Mouse (Mus musculus): ENCODE measurements around the gene Prdm1.

Gene Prdm1

DNA sequence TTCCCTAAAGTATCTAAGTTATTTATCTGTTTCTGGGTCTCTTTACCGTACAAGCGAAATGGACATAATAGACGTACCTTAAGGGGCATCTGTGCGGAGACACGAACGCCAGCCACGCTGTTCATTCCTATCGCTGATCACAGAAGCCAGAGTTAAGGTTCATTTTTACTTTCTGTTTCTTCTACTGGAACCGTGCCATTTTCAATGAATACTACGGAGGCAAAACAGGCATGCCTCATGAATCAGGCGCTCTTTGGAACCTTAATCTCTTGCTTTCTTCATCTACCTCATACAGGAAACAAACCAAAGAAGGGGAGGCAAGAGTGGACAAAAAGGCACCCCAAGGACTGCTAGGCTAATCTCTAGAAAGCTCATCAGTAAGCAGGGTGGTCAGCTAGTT, 100.9 kb downstream of the Prdm1 start:
- TF ChIP-seq GATA4 (IDR thresholded peaks at IDR 0.05; ENCODE audit: insufficient replicate concordance, low read length): no peak

GRCm38 (mm10) chr10:44425013-44425412, 103.3 kb downstream of the Prdm1 start:
- no peak for TF ChIP-seq GATA4 (IDR thresholded peaks at IDR 0.05; ENCODE audit: insufficient replicate concordance, low read length)

DNA sequence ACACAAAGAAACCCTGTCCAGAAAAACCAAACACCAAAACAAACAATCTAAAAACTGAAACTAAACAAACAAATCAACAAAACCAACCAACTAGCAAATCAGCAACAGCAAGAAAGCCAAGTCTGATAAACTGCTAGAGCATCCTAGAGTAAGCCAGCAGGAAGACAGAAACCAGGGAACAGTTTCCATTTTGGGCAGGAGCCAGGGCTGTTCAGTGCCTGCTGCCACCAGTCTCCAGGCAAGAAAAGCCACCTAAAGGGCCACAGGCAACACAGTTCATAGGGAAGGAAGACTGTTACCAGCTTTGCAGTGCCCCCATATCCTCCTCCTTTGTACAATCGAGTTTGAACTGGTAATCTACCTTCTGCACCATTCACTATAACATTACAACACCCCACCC, 106.4 kb downstream of the Prdm1 start:
- TF ChIP-seq GATA4 (IDR thresholded peaks at IDR 0.05; ENCODE audit: insufficient replicate concordance, low read length): no peak

DNA sequence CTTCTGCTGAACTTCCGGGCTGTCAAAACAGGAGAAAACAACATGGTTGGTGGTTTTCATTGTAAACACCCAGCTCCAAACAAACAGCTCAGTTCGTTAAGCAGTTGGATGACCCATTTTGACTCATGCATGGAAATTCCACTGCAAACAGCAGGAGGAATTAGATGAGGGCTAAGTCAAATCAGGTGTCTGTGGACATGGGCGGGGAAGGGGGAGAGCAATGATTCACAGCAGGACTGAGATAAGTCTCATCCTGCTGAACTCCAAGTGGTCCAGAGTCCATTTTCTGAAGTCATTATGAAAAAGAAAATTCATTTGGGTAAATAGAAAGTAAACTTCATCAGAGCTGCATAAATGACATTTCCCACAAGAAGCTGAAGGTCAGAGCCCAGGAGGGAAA, 108.1 kb downstream of the Prdm1 start:
- no peak for TF ChIP-seq GATA4 (IDR thresholded peaks at IDR 0.05; ENCODE audit: insufficient replicate concordance, low read length)

GRCm38 (mm10) chr10:44418901-44419300, 109.4 kb downstream of the Prdm1 start:
- no peak for TF ChIP-seq GATA4 (IDR thresholded peaks at IDR 0.05; ENCODE audit: insufficient replicate concordance, low read length)

DNA sequence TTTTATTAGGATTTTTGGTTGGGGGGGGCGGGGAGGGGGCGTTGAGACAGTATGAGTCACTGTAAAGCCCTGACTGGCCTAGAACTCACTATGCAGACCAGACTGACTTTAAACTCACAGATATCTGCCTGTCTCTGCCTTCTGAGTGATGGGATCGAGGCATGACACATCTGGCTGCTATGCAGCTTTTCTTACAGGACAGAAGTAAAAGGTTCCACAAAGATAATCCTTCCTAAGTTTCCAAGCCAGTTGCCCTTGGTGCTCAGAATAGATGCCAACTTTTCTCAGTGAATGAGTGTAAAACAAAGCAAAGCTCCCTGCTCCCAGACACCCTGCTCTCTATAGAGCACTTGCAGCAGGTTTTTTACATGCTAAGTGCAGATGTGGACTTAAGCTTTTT, 112.7 kb downstream of the Prdm1 start:
- TF ChIP-seq GATA4 (IDR thresholded peaks at IDR 0.05; ENCODE audit: insufficient replicate concordance, low read length): no peak

GRCm38 (mm10) chr10:44409958-44410357, 118.3 kb downstream of the Prdm1 start:
- TF ChIP-seq GATA4 (IDR thresholded peaks at IDR 0.05; ENCODE audit: insufficient replicate concordance, low read length): no peak

DNA sequence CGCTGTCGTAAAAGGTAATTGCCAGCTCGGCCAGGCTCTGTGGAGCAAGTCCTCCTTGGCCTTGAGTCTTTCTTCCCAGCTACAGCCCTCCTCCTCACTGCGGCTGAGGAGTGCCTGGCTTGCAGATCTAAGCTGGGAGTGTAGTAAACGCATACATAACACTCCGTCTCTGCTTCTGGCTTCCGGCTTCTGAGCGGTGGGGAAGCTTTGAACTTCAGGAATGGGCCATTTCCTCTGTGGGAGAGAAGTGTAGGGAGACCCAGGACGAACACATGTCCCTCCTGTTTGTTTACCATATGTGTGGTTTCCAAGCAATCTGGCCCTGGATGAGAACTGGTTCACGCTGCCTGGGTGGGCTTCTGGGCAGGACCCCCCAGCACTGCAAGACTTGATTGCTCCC, 119.2 kb downstream of the Prdm1 start:
- no peak for TF ChIP-seq GATA4 (IDR thresholded peaks at IDR 0.05; ENCODE audit: insufficient replicate concordance, low read length)

DNA sequence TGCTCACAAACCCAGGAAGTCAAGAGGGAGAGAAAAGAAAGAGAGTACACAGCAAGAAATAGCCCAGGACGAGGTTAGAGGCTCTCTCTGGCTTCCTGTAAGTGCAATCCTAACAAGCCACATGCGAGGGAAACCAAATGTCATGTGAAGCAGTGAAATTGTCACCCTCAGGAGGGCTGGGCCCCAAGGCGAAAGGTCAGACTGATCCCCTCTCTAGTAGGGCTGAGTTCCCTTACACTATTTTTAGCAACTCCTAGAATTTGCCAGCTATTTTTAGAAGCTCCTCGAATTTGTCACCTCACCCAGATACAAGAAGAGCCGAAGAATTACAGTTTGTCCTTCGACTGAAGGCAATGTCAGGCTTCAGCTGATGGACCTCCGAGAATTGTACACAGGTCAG, 124.9 kb downstream of the Prdm1 start:
- no peak for TF ChIP-seq GATA4 (IDR thresholded peaks at IDR 0.05; ENCODE audit: insufficient replicate concordance, low read length)

- no peak for TF ChIP-seq GATA4 (IDR thresholded peaks at IDR 0.05; ENCODE audit: insufficient replicate concordance, low read length)
Measured at GRCm38 (mm10) chr10:44401600-44401999, 126.7 kb downstream of the Prdm1 start.

DNA sequence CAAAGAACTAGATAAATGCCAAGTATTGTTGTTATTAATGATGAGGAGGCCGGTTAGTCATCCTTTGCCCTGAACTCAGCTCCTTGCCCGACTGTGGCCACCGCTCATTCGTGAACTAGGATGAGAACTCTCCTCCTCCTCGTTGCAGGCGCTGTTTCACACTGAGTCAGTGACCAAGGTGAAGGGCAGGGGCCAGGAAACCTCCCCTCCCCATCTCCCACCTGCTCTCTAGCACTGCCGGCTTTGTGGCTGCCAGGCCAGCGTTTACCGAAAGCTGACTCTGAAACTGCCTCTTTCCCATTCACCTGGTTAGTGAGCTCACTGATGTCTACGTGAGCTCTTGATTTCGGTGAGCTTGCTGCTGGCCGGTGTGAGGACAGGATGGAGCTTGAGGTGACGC, 127.7 kb downstream of the Prdm1 start:
- TF ChIP-seq GATA4 (IDR thresholded peaks at IDR 0.05; ENCODE audit: insufficient replicate concordance, low read length): no peak

- TF ChIP-seq GATA4 (IDR thresholded peaks at IDR 0.05; ENCODE audit: insufficient replicate concordance, low read length): no peak
Measured at GRCm38 (mm10) chr10:44400119-44400518, 128.2 kb downstream of the Prdm1 start.

DNA sequence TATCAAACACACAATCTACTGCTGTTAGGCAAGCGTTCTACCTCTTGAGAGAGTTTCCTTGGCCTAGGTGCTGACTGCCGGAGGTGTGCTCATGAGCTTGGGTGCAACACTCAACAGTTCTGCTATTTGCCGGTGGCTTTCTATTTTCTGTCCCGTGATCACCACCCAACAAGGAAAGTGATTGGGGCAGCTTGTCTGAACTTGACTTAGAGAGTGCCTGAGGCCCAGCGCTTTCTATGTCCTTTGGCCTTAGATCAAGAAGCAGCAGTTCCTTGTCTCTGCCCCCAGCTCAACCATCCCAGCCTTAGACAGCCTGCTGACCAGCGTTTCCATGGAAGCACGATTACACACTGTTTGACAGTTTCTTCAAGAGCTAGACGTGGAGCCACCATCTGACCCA, 135.4 kb downstream of the Prdm1 start:
- no peak for TF ChIP-seq GATA4 (IDR thresholded peaks at IDR 0.05; ENCODE audit: insufficient replicate concordance, low read length)

DNA sequence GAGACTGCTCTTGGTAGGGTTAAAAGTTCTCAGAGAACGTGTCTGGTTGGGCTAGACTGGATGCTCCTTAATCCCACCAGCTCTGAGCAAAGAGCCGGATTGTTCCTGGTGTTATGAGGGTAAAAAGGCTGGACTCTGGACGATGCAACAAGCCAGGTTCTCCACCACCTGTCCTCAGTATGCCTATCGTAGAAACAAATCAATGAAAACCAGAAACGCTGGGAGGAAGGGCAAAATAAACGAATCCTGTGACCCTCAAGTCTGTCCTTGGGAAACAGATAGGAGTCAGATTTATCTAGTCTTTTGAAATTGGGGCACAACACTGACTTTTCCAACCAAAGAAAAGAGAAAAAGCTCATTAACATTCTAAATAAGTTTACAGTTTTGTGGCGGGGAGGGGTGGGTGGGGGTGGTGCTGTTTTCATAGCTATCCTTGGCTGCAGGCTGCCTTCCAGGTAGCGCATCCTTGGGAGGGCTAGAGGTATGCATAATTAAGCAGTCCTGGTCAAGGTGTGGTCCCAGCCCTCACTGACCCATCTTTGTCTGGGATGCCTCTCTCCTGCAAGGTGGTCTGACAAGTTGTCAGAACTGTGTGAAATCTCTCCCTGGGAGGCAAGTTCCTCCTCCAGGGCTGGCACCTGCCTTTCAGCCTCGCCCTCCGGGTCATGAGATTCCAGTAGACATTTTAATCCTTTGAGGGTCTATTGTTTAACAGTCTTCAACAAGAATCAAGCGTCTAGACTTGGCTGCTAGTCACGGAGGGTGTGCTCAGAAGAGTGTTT, 136.6 kb downstream of the Prdm1 start:
- no peak for TF ChIP-seq GATA4 (IDR thresholded peaks at IDR 0.05; ENCODE audit: insufficient replicate concordance, low read length)

DNA sequence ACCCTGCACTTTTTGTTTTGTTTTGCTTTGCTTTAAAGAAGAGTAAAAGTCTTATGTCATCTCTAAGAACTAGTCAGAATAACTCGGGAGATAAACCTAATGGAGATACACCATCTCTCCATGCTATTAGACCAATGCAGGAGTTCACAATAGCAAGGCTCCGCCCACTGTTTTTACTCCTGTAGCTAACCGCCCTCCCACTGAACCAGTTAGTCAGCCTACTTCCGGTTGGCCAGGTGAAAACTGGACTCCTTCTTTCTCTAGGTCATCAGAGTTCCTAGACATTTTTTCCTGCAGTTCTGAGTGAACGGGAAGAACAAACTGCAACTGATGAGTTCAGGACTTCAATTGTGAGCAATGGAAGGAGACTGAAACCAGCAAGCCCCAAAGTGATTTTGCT, 138.0 kb downstream of the Prdm1 start:
- no peak for TF ChIP-seq GATA4 (IDR thresholded peaks at IDR 0.05; ENCODE audit: insufficient replicate concordance, low read length)

DNA sequence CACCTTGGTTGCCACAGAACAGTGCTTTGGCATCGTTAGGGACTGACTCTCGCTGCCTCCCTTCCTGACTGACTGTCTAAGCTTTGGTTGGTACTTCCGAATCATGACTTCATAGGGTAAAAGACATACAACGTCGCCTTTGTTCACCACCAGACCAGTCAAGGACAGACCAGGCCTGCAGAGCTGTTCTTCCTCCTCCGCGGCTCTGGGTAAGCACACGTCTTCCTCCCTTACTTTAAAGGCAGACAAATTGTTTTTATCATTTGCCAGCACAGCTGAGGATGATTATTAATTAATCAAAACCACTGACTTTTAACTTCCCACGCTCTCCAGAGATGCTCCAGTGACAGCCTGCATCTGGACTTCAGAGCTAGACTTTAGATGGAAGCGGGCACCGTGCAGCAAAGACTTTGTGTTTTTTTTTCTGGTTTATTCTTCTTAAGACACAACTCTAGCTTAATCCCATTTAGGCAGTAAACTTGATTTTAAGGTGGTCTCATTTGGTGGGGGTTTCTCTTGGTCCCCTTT, 139.5 kb downstream of the Prdm1 start:
- TF ChIP-seq GATA4 (IDR thresholded peaks at IDR 0.05; ENCODE audit: insufficient replicate concordance, low read length): no peak
